Mouse (Mus musculus) midbrain, embryonic 13.5 days (tissue): ENCODE measurements at regions not wholly inside any gene's neighbourhood (a gene's known extent, or its start where the extent isn't known, plus 50 kb on each side); places are given as distances from the start of the nearest gene placed in this dataset.

Experiments used
- ATAC-seq: fragments of 200-750 bp; cut with Nextera tagmentation; 2 replicates; pipeline ENCODE4 v1.8.0; 2017; ENCODE audit warnings: mild to moderate bottlenecking, moderate TSS enrichment, moderate library complexity
- H3K27ac ChIP-seq: fragments of 300-500 bp; sonication (generic); 2 replicates; pipeline ENCODE4 v1.5.1; 2015; ENCODE audit warnings: inconsistent platforms, mild to moderate bottlenecking, moderate library complexity
- H3K27me3 ChIP-seq: fragments of 300-500 bp; sonication (generic); 2 replicates; pipeline ENCODE4 v1.6.1; 2015; ENCODE audit warnings: mild to moderate bottlenecking, inconsistent platforms
- H3K36me3 ChIP-seq: fragments of 300-500 bp; sonication (generic); 2 replicates; pipeline ENCODE4 v1.6.1; 2015; ENCODE audit warnings: mild to moderate bottlenecking, inconsistent platforms
- H3K4me1 ChIP-seq: fragments of 300-500 bp; sonication (generic); replicated peaks from 2 replicates; pipeline ENCODE4 v1.6.1; 2015; ENCODE audit warnings: inconsistent platforms
- H3K4me2 ChIP-seq: fragments of 300-500 bp; sonication (generic); replicated peaks from 2 replicates; pipeline ENCODE4 v1.6.1; 2015; ENCODE audit warnings: moderate library complexity, mild to moderate bottlenecking, inconsistent platforms
- H3K4me3 ChIP-seq: fragments of 300-500 bp; sonication (generic); replicated peaks from 2 replicates; pipeline ENCODE4 v1.5.1; 2015; ENCODE audit warnings: mild to moderate bottlenecking, inconsistent platforms
- H3K9ac ChIP-seq: fragments of 300-500 bp; sonication (generic); replicated peaks from 2 replicates; pipeline ENCODE4 v1.6.1; 2015; ENCODE audit warnings: mild to moderate bottlenecking, inconsistent platforms
- H3K9me3 ChIP-seq: fragments of 300-500 bp; sonication (generic); 2 replicates; pipeline ENCODE4 v1.6.1; 2016; ENCODE audit warnings: mild to moderate bottlenecking, inconsistent platforms
- WGBS: fragments of 180-500 bp; shearing (Covaris S2); methylation state at CpG from one replicate; pipeline ENCODE4 v1.1.7; 2015; 5-methylcytosine and 5-hydroxymethylcytosine counted together

- Histone ChIP-seq H3K9ac (no peak overlapping the region), H3K27ac (no peak overlapping the region), H3K4me2 (no peak overlapping the region), H3K27me3 (no peaks in the 10 kb centered on the region), H3K4me1 (0 out of 2 replicates have a peak, but pooled peaks cover 4% of the 10 kb centered on the region), H3K4me3 (no peak overlapping the region), H3K36me3 (no peaks in the 10 kb centered on the region), H3K9me3 (no peaks in the 10 kb centered on the region)
- ATAC-seq = no peak
- WGBS = 57% methylated on average over 4 of the region's 4 CpGs
Observed at GRCm38 (mm10) chr10:125801450-125801849, 164.5 kb upstream of the Lrig3 start.

DNA sequence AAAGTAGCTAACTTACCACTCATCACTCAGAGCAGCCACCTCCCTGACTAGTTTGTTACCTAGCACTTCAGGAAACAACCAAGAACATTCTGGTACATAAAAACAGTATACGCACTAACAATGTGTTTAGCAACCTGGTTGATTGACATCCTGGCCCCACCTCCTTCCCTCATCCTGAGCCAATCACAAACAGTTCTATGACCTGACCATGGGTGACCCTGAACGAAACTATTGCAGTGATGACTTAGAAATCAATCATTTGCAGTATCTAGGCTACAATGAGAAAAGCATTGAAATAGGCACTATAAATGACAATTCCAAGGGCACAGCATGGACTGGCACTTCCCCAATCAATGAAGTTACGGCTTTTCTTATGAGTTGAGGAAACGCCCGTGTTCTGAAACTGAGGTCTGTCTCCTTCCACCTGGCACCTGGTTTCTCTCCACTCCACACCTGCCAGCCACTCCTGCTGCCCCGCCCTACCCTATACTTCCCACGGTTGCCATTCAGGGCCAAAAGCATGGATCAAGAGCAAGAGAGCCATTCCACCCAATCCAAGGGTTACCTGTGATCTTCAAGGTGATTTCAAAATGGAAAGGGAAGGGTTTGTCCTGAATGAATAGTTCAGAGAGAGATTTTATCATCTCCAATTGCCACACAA, 162.9 kb upstream of the Lrig3 start:
- H3K9me3 ChIP-seq = no peaks in the 10 kb centered on the region
- H3K36me3 ChIP-seq = no peaks in the 10 kb centered on the region
- no peak overlapping the region for H3K4me3 ChIP-seq
- H3K4me1 ChIP-seq = 0 out of 2 replicates have a peak, but pooled peaks cover 4% of the 10 kb centered on the region
- no peak for ATAC-seq
- H3K27me3 ChIP-seq = no peaks in the 10 kb centered on the region
- 96% methylated on average over 7 of the region's 7 CpGs for WGBS
- H3K4me2 ChIP-seq = no peak overlapping the region
- H3K27ac ChIP-seq = no peak overlapping the region
- no peak overlapping the region for H3K9ac ChIP-seq

DNA sequence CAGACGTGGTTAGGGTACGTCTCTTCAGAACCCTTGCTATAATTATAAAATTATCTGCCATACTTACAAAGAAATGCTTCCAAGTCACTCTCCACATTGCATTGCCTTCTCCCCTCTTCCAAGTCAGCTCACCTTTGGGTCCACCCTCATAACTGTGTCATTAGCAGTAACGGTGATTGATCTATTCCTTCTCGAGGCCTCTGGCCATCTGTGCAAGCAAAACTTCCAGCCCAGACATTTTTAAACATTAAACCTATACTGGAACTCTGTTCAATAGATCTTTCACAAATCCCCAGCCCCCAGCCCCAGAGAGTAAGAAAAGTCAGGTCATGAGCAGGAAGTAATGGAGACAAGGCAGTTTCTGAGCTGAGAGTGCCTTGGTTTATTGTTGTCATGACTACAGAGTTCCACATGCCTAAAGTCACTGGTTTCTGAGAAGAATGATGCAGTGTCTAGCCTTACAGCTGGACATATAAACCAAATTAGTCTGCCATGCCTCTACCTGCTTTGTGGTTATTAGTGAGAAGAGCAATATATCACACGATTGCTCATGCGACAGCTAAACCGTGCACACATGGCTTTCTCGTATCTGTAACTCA, 156.1 kb upstream of the Lrig3 start:
- Histone ChIP-seq H3K27ac (no peak overlapping the region), H3K4me1 (0 out of 2 replicates have a peak, but pooled peaks cover 2% of the 10 kb centered on the region), H3K9me3 (no peaks in the 10 kb centered on the region), H3K36me3 (no peaks in the 10 kb centered on the region), H3K9ac (no peak overlapping the region), H3K4me2 (no peak overlapping the region), H3K4me3 (no peak overlapping the region), H3K27me3 (no peaks in the 10 kb centered on the region)
- WGBS = 82% methylated on average over 8 of the region's 8 CpGs
- no peak for ATAC-seq

DNA sequence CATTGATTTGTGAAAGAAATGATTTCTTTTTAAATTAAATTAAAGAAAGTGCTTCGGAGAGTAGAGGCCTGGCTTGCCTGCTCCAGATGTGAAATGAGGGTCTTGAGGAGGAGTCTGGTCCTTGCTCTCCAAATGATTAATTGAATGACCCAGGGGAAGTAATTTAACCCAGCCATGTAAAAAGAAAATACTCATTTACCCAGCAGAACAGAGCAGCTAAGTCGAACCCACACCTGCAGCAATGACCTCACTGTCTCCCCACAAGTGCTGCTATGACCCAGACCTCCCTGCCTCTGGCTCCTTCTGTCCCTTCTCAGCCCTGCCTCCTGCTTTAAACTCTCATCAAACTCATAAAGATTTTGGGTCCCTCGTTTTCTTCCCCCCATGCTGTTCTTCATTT, 155.4 kb upstream of the Lrig3 start:
- Histone ChIP-seq H3K9me3 (no peaks in the 10 kb centered on the region), H3K27ac (no peak overlapping the region), H3K36me3 (no peaks in the 10 kb centered on the region), H3K4me3 (no peak overlapping the region), H3K4me1 (0 out of 2 replicates have a peak, but pooled peaks cover 2% of the 10 kb centered on the region), H3K9ac (no peak overlapping the region), H3K4me2 (no peak overlapping the region), H3K27me3 (no peaks in the 10 kb centered on the region)
- 76% methylated on average over 3 of the region's 3 CpGs for WGBS
- no peak for ATAC-seq

DNA sequence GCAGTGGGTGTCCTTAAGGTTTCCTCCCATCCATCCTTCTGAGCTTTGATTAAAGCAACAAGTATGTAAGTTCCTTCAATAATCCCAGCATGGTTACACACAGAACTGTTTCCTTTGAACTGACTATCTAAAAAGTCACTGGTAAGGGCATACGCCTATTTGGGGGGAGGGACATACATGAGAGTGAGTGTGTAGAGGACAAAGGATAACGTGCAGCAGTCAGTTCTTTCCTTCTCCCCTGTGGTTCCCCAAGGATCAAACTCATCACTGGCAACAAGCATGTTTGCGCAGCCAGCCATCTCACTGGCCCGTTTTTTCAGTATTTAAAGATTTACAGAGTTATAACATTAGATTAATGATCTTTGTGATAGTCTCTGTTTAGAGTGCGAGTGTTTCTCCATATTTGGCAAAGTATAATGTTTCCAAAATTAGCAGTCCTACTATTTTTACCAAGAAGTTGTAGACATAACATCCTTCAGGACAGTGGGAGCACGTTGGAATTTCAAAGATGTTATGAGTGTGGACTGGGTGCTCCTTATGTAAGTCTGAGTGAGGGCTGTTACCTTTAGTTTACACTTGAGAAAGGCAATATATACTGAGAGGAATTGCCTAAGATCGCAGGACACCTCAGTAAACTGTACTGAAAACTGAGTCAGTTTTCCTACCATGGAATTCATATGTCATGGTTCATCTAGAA, 151.6 kb upstream of the Lrig3 start:
- ATAC-seq = no peak
- no peak overlapping the region for H3K4me3 ChIP-seq
- no peaks in the 10 kb centered on the region for H3K36me3 ChIP-seq
- H3K9me3 ChIP-seq = no peaks in the 10 kb centered on the region
- H3K4me2 ChIP-seq = no peak overlapping the region
- WGBS = 79% methylated on average over 7 of the region's 7 CpGs
- 0 out of 2 replicates have a peak, but pooled peaks cover 2% of the 10 kb centered on the region for H3K4me1 ChIP-seq
- no peak overlapping the region for H3K27ac ChIP-seq
- no peaks in the 10 kb centered on the region for H3K27me3 ChIP-seq
- H3K9ac ChIP-seq = no peak overlapping the region

- Histone ChIP-seq H3K27me3 (no peaks in the 10 kb centered on the region), H3K27ac (no peak overlapping the region), H3K36me3 (no peaks in the 10 kb centered on the region), H3K4me1 (no peaks in the 10 kb centered on the region), H3K4me3 (no peak overlapping the region), H3K9me3 (no peaks in the 10 kb centered on the region), H3K9ac (no peak overlapping the region), H3K4me2 (no peak overlapping the region)
- WGBS = 70% methylated on average over 5 of the region's 5 CpGs
- ATAC-seq = no peak
Observed at GRCm38 (mm10) chr10:125832134-125832533, 133.8 kb upstream of the Lrig3 start.

DNA sequence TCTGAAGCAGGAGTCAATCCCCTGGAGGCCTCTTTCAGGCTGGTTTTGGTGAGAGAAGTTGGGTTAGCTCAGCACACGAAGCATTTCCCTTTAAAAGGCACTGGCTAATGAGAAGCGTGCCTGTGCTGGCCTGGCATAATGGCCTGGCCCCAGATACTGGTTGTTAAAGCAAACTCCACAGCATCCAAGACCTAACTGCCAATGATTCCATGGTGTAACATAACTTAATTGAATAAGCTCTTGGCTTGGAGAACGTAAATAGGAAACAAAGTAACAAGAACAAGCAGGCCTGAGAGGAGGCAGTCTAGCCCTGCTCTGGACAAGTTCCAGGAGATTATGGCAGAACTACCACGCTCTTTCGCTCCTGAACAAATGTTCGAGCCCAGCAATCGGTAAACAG, 133.2 kb upstream of the Lrig3 start:
- Histone ChIP-seq H3K27ac (no peak overlapping the region), H3K4me1 (no peaks in the 10 kb centered on the region), H3K36me3 (no peaks in the 10 kb centered on the region), H3K9ac (no peak overlapping the region), H3K27me3 (no peaks in the 10 kb centered on the region), H3K4me2 (no peak overlapping the region), H3K9me3 (no peaks in the 10 kb centered on the region), H3K4me3 (no peak overlapping the region)
- WGBS = 68% methylated on average over 7 of the region's 7 CpGs
- ATAC-seq = no peak

DNA sequence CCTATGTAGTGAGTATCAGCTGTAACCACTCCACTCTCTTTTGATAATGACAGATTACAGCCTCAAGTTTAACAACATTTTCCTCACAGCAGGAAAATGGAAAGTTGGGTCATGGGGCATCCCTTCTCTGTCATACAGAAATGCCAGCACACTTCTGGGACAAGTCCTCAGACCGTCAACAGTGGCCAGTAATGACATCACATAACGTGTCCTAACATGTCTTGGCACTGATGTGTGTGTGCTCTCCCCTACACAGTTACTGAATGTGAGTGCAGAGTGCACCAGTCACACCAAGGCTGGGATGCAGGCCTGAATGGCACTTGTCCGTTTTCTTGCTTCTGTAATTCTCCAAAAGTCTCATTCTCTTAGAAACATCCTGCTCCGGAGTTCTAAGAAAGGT, 132.0 kb upstream of the Lrig3 start:
- Histone ChIP-seq H3K4me3 (no peak overlapping the region), H3K27ac (no peak overlapping the region), H3K27me3 (no peaks in the 10 kb centered on the region), H3K9ac (no peak overlapping the region), H3K4me1 (peaks cover 6% of the 10 kb centered on the region), H3K4me2 (no peak overlapping the region), H3K36me3 (no peaks in the 10 kb centered on the region), H3K9me3 (no peaks in the 10 kb centered on the region)
- ATAC-seq = no peak
- WGBS = 79% methylated on average over 4 of the region's 4 CpGs

GRCm38 (mm10) chr10:125838982-125839381, 127.0 kb upstream of the Lrig3 start:
- no peaks in the 10 kb centered on the region for H3K36me3 ChIP-seq
- no peak overlapping the region for H3K9ac ChIP-seq
- peaks cover 20% of the 10 kb centered on the region for H3K4me1 ChIP-seq
- H3K4me2 ChIP-seq = no peak overlapping the region
- no peak for ATAC-seq
- 84% methylated on average over 11 of the region's 11 CpGs for WGBS
- H3K9me3 ChIP-seq = no peaks in the 10 kb centered on the region
- H3K27me3 ChIP-seq = no peaks in the 10 kb centered on the region
- H3K4me3 ChIP-seq = no peak overlapping the region
- H3K27ac ChIP-seq = no peak overlapping the region

GRCm38 (mm10) chr10:125839621-125840141, 126.3 kb upstream of the Lrig3 start:
- H3K36me3 ChIP-seq = no peaks in the 10 kb centered on the region
- no peaks in the 10 kb centered on the region for H3K27me3 ChIP-seq
- no peaks in the 10 kb centered on the region for H3K9me3 ChIP-seq
- H3K27ac ChIP-seq = peak overlapping the region; percentile 35; the same call in 1 of the 2 replicates
- H3K9ac ChIP-seq = no peak overlapping the region
- H3K4me3 ChIP-seq = no peak overlapping the region
- WGBS = 26% methylated on average over 5 of the region's 5 CpGs
- H3K4me2 ChIP-seq = no peak overlapping the region
- peaks cover 20% of the 10 kb centered on the region for H3K4me1 ChIP-seq
- ATAC-seq = peak; percentile 68

- Histone ChIP-seq H3K27me3 (no peaks in the 10 kb centered on the region), H3K36me3 (no peaks in the 10 kb centered on the region), H3K9ac (no peak overlapping the region), H3K4me2 (no peak overlapping the region), H3K9me3 (no peaks in the 10 kb centered on the region), H3K4me1 (peaks cover 23% of the 10 kb centered on the region), H3K27ac (no peak overlapping the region), H3K4me3 (no peak overlapping the region)
- no peak for ATAC-seq
- WGBS = 100% methylated on average over 1 of the region's 1 CpGs
Observed at GRCm38 (mm10) chr10:125840388-125840787, 125.6 kb upstream of the Lrig3 start.

GRCm38 (mm10) chr10:125844336-125844865, 121.6 kb upstream of the Lrig3 start:
- ATAC-seq = no peak
- no peak overlapping the region for H3K27ac ChIP-seq
- H3K9ac ChIP-seq = no peak overlapping the region
- no peaks in the 10 kb centered on the region for H3K27me3 ChIP-seq
- no peaks in the 10 kb centered on the region for H3K36me3 ChIP-seq
- no peak overlapping the region for H3K4me2 ChIP-seq
- H3K4me1 ChIP-seq = peaks cover 13% of the 10 kb centered on the region
- H3K4me3 ChIP-seq = no peak overlapping the region
- H3K9me3 ChIP-seq = no peaks in the 10 kb centered on the region
- 75% methylated on average over 9 of the region's 9 CpGs for WGBS
